Mouse (Mus musculus): Measurements from ENCODE around the gene Gm17657. TPM values are rescaled to one million over a fixed set of nuclear protein-coding genes. Genes with fewer than 3 reads are reported as not detected.
"Not testable (repeated sequence)": the region's sequence is repeated elsewhere in the genome, so short reads cannot be mapped to it uniquely, and the experiment has no call there.

The Gm17657 gene
- polyA plus RNA-seq, 1 experiment from 2014 or later = not detected

GRCm38 (mm10) chr17:29502005-29502668 lies 47.3 kb downstream of the Gm17657 start:
- no peak for DNase-seq
- H3K27ac ChIP-seq (ENCODE audit: low read depth) = 0 out of 2 replicates have a peak overlapping the region, but pooled peaks have one; percentile 20

GRCm38 (mm10) chr17:29500802-29501469 lies 48.5 kb downstream of the Gm17657 start:
- Histone ChIP-seq H3K4me1 (ENCODE audit: insufficient read depth) (no peaks in the 10 kb centered on the region), H3K4me3 (ENCODE audit: low read depth, low read length) (no peak overlapping the region), H3K4me2 (no peak overlapping the region), H3K9ac (no peak overlapping the region), H3K9me3 (ENCODE audit: low read depth, low read length) (no peaks in the 10 kb centered on the region), H3K36me3 (ENCODE audit: insufficient read depth) (peaks cover 4% of the 10 kb centered on the region; the same call in 1 of the 2 replicates), H3K27me3 (ENCODE audit: insufficient read depth, low read length) (no peaks in the 10 kb centered on the region), H3K27ac (ENCODE audit: low read depth) (no peak overlapping the region)
- DNase-seq (no peak), ATAC-seq (ENCODE audit: insufficient read depth) (peak; percentile 49)
- WGBS = 66% methylated on average over 17 of the region's 17 CpGs
- TF ChIP-seq CTCF (IDR thresholded peaks at IDR 0.05; ENCODE audit: low read depth) = no peak

More at GRCm38 (mm10) chr17:29502005-29502668, 47.3 kb downstream of the Gm17657 start:
- no peaks in the 10 kb centered on the region for H3K36me3 ChIP-seq (ENCODE audit: insufficient read depth)
- TF ChIP-seq CTCF (IDR thresholded peaks at IDR 0.05; ENCODE audit: low read depth) = no peak
- H3K4me3 ChIP-seq (ENCODE audit: low read depth, low read length) = no peak overlapping the region
- 58% methylated on average over 7 of the region's 7 CpGs for WGBS
- no peaks in the 10 kb centered on the region for H3K9me3 ChIP-seq (ENCODE audit: low read depth, low read length)
- no peak overlapping the region; the same call in 1 of the 2 replicates for H3K9ac ChIP-seq
- H3K27me3 ChIP-seq (ENCODE audit: insufficient read depth, low read length) = no peaks in the 10 kb centered on the region
- no peaks in the 10 kb centered on the region for H3K4me1 ChIP-seq (ENCODE audit: insufficient read depth)
- H3K4me2 ChIP-seq = peak overlapping the region; percentile 58
- no peak for ATAC-seq (ENCODE audit: insufficient read depth)

- ATAC-seq (ENCODE audit: insufficient read depth) (no peak), DNase-seq (no peak)
- H3K4me1 ChIP-seq (ENCODE audit: insufficient read depth) = no peaks in the 10 kb centered on the region
- H3K4me3 ChIP-seq (ENCODE audit: low read depth, low read length) = no peak overlapping the region
- TF ChIP-seq CTCF (IDR thresholded peaks at IDR 0.05; ENCODE audit: low read depth) = no peak
- 74% methylated on average over 7 of the region's 7 CpGs for WGBS
- H3K9me3 ChIP-seq (ENCODE audit: low read depth, low read length) = no peaks in the 10 kb centered on the region
- peaks cover 4% of the 10 kb centered on the region; the same call in 1 of the 2 replicates for H3K36me3 ChIP-seq (ENCODE audit: insufficient read depth)
- no peak overlapping the region for H3K9ac ChIP-seq
- no peak overlapping the region for H3K4me2 ChIP-seq
- H3K27ac ChIP-seq (ENCODE audit: low read depth) = peak overlapping the region; percentile 42; the same call in 1 of the 2 replicates
- H3K27me3 ChIP-seq (ENCODE audit: insufficient read depth, low read length) = no peaks in the 10 kb centered on the region
Observed at GRCm38 (mm10) chr17:29500243-29500740, 49.1 kb downstream of the Gm17657 start.

GRCm38 (mm10) chr17:29499511-29499910 lies 49.9 kb downstream of the Gm17657 start:
- 53% methylated on average over 6 of the region's 6 CpGs for WGBS
- no peaks in the 10 kb centered on the region for H3K9me3 ChIP-seq (ENCODE audit: low read depth, low read length)
- no peak for DNase-seq
- H3K4me1 ChIP-seq (ENCODE audit: insufficient read depth) = no peaks in the 10 kb centered on the region
- peaks cover 8% of the 10 kb centered on the region for H3K36me3 ChIP-seq (ENCODE audit: insufficient read depth)
- H3K27ac ChIP-seq (ENCODE audit: low read depth) = no peak overlapping the region
- TF ChIP-seq CTCF (IDR thresholded peaks at IDR 0.05; ENCODE audit: low read depth) = no peak
- H3K27me3 ChIP-seq (ENCODE audit: insufficient read depth, low read length) = no peaks in the 10 kb centered on the region
- ATAC-seq (ENCODE audit: insufficient read depth) = no peak
- H3K9ac ChIP-seq = no peak overlapping the region
- no peak overlapping the region for H3K4me2 ChIP-seq
- H3K4me3 ChIP-seq (ENCODE audit: low read depth, low read length) = no peak overlapping the region

GRCm38 (mm10) chr17:29498952-29499351 lies 50.5 kb downstream of the Gm17657 start:
- H3K27me3 ChIP-seq (ENCODE audit: insufficient read depth, low read length); H3K9ac ChIP-seq; H3K4me3 ChIP-seq (ENCODE audit: low read depth, low read length); DNase-seq; H3K9me3 ChIP-seq (ENCODE audit: low read depth, low read length); H3K27ac ChIP-seq (ENCODE audit: low read depth); ATAC-seq (ENCODE audit: insufficient read depth); H3K4me1 ChIP-seq (ENCODE audit: insufficient read depth); H3K4me2 ChIP-seq: not testable (repeated sequence)
- H3K36me3 ChIP-seq (ENCODE audit: insufficient read depth) = peaks cover 14% of the 10 kb centered on the region
- 89% methylated on average over 2 of the region's 2 CpGs for WGBS

- Histone ChIP-seq H3K9ac (no peak overlapping the region), H3K4me3 (ENCODE audit: low read depth, low read length) (no peak overlapping the region), H3K4me2 (no peak overlapping the region), H3K36me3 (ENCODE audit: insufficient read depth) (peaks cover 23% of the 10 kb centered on the region), H3K27me3 (ENCODE audit: insufficient read depth, low read length) (no peaks in the 10 kb centered on the region), H3K4me1 (ENCODE audit: insufficient read depth) (no peaks in the 10 kb centered on the region), H3K9me3 (ENCODE audit: low read depth, low read length) (no peaks in the 10 kb centered on the region), H3K27ac (ENCODE audit: low read depth) (0 out of 2 replicates have a peak overlapping the region, but pooled peaks have one; percentile 13)
- ATAC-seq (ENCODE audit: insufficient read depth) (no peak), DNase-seq (peak; percentile 35)
- no peak for TF ChIP-seq CTCF (IDR thresholded peaks at IDR 0.05; ENCODE audit: low read depth)
- WGBS = 30% methylated on average over 4 of the region's 4 CpGs
Observed at GRCm38 (mm10) chr17:29498028-29498427, 51.4 kb downstream of the Gm17657 start.

- H3K4me1 ChIP-seq (ENCODE audit: insufficient read depth); ATAC-seq (ENCODE audit: insufficient read depth); H3K4me3 ChIP-seq (ENCODE audit: low read depth, low read length); H3K4me2 ChIP-seq; H3K9ac ChIP-seq; H3K27me3 ChIP-seq (ENCODE audit: insufficient read depth, low read length); H3K9me3 ChIP-seq (ENCODE audit: low read depth, low read length); H3K27ac ChIP-seq (ENCODE audit: low read depth); DNase-seq: not testable (repeated sequence)
- WGBS = 66% methylated on average over 1 of the region's 1 CpGs
- H3K36me3 ChIP-seq (ENCODE audit: insufficient read depth) = peaks cover 24% of the 10 kb centered on the region
Observed at GRCm38 (mm10) chr17:29497481-29497880, 52.0 kb downstream of the Gm17657 start.

Data from lung, embryonic 14.5 days (tissue).